Mouse (Mus musculus): ENCODE results near the gene Tep1.

The Tep1 gene

DNA sequence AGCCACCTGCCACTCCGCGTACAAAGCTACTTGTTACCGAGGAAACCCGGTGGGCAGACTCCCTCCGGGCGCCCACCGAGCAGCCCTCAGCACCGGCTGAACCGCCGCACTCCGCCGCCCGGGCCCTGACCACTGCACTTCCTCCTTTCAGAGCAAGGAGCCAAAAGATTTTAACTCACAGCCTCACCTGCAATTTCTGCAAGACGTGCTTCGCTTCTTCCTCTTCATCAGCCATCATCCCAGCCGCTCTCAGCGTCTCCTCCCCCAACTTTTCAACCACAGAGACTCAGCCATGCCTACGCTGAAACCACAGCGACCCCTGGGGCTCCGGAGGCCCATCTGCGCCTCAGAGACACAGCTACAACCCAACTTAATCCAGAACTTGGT is 85.1 kb downstream of the Tep1 start, which contains the start of gene Ttc5:
Gene Ttc5 (minus strand): TSS at position 269 of the 387 bp plus-strand sequence.
- peak; percentile 94 for DNase-seq

DNA sequence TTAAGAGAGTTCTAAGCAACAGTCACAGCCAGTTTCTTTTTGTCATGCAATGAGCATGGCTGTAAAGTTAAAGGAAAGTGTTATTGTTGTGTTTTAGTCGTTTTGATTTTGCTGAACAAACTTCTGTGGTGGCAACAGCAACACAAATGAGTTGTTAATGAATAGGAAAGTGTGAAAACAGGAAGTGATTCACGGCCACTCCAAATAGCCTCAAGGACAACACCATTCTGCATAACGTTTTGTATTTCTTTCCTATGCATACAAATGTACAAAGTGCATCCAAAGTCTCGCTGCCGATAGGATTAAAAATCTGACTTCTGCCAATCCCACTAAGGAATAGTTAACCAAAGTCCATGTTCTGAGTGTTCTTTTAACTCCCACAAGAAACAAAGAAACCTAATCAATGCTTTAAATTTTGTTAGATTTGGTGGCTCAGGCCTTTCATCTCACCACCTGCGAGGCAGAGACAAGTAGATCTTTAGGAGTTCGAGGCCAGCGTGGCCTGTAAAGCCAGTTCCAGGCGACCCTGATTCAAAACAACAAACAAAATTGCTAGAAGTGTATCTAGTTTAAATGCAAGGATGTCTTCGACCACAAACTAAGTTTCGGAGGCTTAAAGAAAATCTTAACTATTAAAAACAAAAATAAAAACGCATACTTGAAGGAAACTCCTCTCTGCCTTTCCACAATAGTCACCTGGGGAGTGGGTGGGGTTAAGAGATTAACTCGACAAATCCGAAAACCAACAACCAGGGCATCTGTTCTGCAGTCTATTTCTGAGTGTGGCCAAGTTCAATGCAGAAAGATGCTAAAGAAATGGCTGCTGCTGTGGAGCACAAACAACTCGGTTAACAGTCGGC is 85.7 kb downstream of the Tep1 start:
- DNase-seq, result peak; percentile 13

DNA sequence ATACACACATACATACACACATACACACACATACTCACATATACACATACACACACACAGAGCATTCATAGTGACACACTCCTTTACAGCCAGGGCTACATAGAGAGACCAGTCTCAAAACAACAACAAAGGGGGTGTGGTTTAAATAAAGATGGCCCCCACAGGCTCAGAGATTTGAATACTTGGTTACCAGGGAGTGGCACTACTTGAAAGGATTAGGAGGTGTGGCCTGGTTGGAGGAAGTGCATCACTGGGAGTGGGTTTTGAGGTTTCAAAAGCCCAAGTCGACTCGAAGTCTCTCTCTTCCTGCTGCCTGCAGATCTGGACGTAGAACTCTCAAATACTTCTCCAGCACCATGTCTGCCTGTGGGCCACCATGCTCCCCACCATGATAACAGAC is 88.2 kb downstream of the Tep1 start:
- DNase-seq, result no peak

All from thymus, postnatal 25 days (tissue).